In the genomic region with DNA sequence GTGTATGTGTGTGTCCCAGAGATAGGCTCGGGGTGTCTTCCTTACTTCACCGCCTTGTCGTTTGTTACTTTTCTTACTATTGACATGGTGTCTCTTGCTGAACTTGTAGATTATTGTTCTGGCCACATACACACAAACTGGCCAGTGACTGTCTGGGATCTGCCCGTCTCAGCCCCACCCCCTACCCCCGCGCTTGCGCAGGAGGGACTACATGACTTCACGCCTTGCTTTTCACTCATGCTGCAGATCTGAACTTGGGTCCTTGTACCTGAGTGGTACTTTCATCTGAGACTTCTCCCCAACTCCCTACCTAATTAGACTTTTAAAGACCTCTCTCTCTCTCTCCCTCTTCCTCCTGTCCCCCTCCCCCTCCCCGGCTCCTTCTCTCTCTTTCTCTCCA, we compare ENCODE assay signal across 24 mouse cellular contexts. TPM values are rescaled to one million over a fixed set of nuclear protein-coding genes. Genes with fewer than 3 reads are reported as not detected.
"Had no signal": no experiment of that assay in that cellular context is flagged by ENCODE, and none has a peak within 500 bp of the region (broad histone marks: within the 10 kb centered on the region; RNA-seq: fewer than 3 reads in every experiment).

No protein-coding gene starts in this region.

- DNase-seq: lung, adult 2 months; lung, postnatal 14 days; lung, postnatal 36 days; right cerebral cortex, postnatal 14 days; thymus, adult 2 months; thymus, postnatal 25 days; thymus, postnatal 4 days had no signal

- H3K27me3 ChIP-seq: lung, embryonic 15.5 days; midbrain, embryonic 13.5 days; midbrain, embryonic 15.5 days; neural tube, embryonic 12.5 days; stomach, embryonic 15.5 days had no signal

- H3K36me3 ChIP-seq: lung, embryonic 15.5 days; midbrain, embryonic 13.5 days; midbrain, embryonic 15.5 days; neural tube, embryonic 12.5 days; stomach, embryonic 15.5 days had no signal

- H3K27ac ChIP-seq: lung, embryonic 15.5 days; macrophage; midbrain, embryonic 13.5 days; midbrain, embryonic 15.5 days; neural tube, embryonic 12.5 days; stomach, embryonic 15.5 days; stomach, postnatal 0 days had no signal

- H3K4me1 ChIP-seq: lung, embryonic 15.5 days; midbrain, embryonic 13.5 days; midbrain, embryonic 15.5 days; neural tube, embryonic 12.5 days; stomach, embryonic 15.5 days had no signal

- H3K9me3 ChIP-seq: lung, embryonic 15.5 days; megakaryocyte, embryonic 14.5 days; midbrain, embryonic 13.5 days; midbrain, embryonic 15.5 days; neural tube, embryonic 12.5 days; stomach, embryonic 15.5 days had no signal

- H3K4me3 ChIP-seq: lung, embryonic 15.5 days; megakaryocyte, embryonic 14.5 days; midbrain, embryonic 13.5 days; midbrain, embryonic 15.5 days; neural tube, embryonic 12.5 days; stomach, embryonic 15.5 days had no signal

- H3K4me2 ChIP-seq: lung, embryonic 15.5 days; midbrain, embryonic 11.5 days; midbrain, embryonic 13.5 days; midbrain, embryonic 15.5 days; neural tube, embryonic 12.5 days; stomach, embryonic 15.5 days had no signal

- H3K9ac ChIP-seq: lung, embryonic 15.5 days; midbrain, embryonic 13.5 days; midbrain, embryonic 15.5 days; neural tube, embryonic 12.5 days; stomach, embryonic 15.5 days had no signal

- ATAC-seq: lung, postnatal 0 days; midbrain, embryonic 13.5 days; midbrain, embryonic 15.5 days had no signal

RNA-seq across cellular contexts. Expression of a gene that starts 6.3 kb away (rescaled TPM):
- total RNA-seq: megakaryocyte progenitor cell, adult 5-6 weeks; midbrain, postnatal 0 days; monocyte, adult 5-6 weeks; neutrophil, adult 5-6 weeks had no signal
- polyA plus RNA-seq: macrophage; midbrain, embryonic 13.5 days; midbrain, embryonic 15.5 days; midbrain, postnatal 0 days; neural tube, embryonic 12.5 days; neural tube, embryonic 14.5 days; stomach, postnatal 0 days had no signal

RNA-seq across cellular contexts. Expression of a gene that starts 32.8 kb away (rescaled TPM):
- total RNA-seq: monocyte, adult 5-6 weeks; neutrophil, adult 5-6 weeks had no signal
- polyA plus RNA-seq: macrophage; stomach, embryonic 15.5 days had no signal

RNA-seq across cellular contexts. Expression of a gene that starts 35.0 kb away (rescaled TPM):
- polyA plus RNA-seq: testis, adult 2 months; urinary bladder, adult 2 months had no signal

RNA-seq across cellular contexts. Expression of a gene that starts 38.1 kb away (rescaled TPM):
- total RNA-seq: megakaryocyte progenitor cell, adult 5-6 weeks; midbrain, postnatal 0 days; monocyte, adult 5-6 weeks had no signal
- polyA plus RNA-seq: lung, embryonic 15.5 days; macrophage; midbrain, embryonic 11.5 days; midbrain, embryonic 13.5 days; midbrain, embryonic 15.5 days; midbrain, postnatal 0 days; neural tube, embryonic 12.5 days; stomach, embryonic 15.5 days; stomach, postnatal 0 days; urinary bladder, adult 2 months had no signal
